Mouse (Mus musculus): ENCODE measurements at regions not wholly inside any gene's neighbourhood (a gene's known extent, or its start where the extent isn't known, plus 50 kb on each side); places are given as distances from the start of the nearest gene placed in this dataset.

- TF ChIP-seq POLR2A (IDR thresholded peaks at IDR 0.05; ENCODE audit: control insufficient read depth, extremely low read depth, insufficient read depth, low read length, poor library complexity) (no peak), CTCF (IDR thresholded peaks at IDR 0.05; ENCODE audit: borderline replicate concordance, control insufficient read depth, extremely low read depth, insufficient read depth, low read length, poor library complexity) (no peak)
- no peak overlapping the region for H3K27ac ChIP-seq (ENCODE audit: control insufficient read depth, insufficient read depth, low read length)
Observed at GRCm38 (mm10) chr8:115554185-115554584, 153.4 kb downstream of the Maf start.

GRCm38 (mm10) chr8:115551262-115551661, 156.3 kb downstream of the Maf start:
- TF ChIP-seq POLR2A (IDR thresholded peaks at IDR 0.05; ENCODE audit: control insufficient read depth, extremely low read depth, insufficient read depth, low read length, poor library complexity) (no peak), CTCF (IDR thresholded peaks at IDR 0.05; ENCODE audit: borderline replicate concordance, control insufficient read depth, extremely low read depth, insufficient read depth, low read length, poor library complexity) (no peak)
- Histone ChIP-seq H3K36me3 (ENCODE audit: control insufficient read depth, insufficient read depth, low read length) (no peaks in the 10 kb centered on the region), H3K4me3 (ENCODE audit: control insufficient read depth, insufficient read depth, low read length) (no peak overlapping the region), H3K27me3 (ENCODE audit: control insufficient read depth, insufficient read depth, low read length) (no peaks in the 10 kb centered on the region), H3K4me1 (replicated peaks; ENCODE audit: control insufficient read depth, insufficient read depth, low read length) (0 out of 2 replicates have a peak, but pooled peaks cover 5% of the 10 kb centered on the region), H3K27ac (ENCODE audit: control insufficient read depth, insufficient read depth, low read length) (no peak overlapping the region)
- DNase-seq: no peak
- WGBS: 95% methylated on average over 5 of the region's 5 CpGs

More at GRCm38 (mm10) chr8:115554185-115554584, 153.4 kb downstream of the Maf start:
- WGBS: 96% methylated on average over 5 of the region's 5 CpGs
- Histone ChIP-seq H3K4me1 (replicated peaks; ENCODE audit: control insufficient read depth, insufficient read depth, low read length) (0 out of 2 replicates have a peak, but pooled peaks cover 5% of the 10 kb centered on the region), H3K27me3 (ENCODE audit: control insufficient read depth, insufficient read depth, low read length) (no peaks in the 10 kb centered on the region), H3K4me3 (ENCODE audit: control insufficient read depth, insufficient read depth, low read length) (no peak overlapping the region), H3K36me3 (ENCODE audit: control insufficient read depth, insufficient read depth, low read length) (no peaks in the 10 kb centered on the region)
- DNase-seq: no peak

- 100% methylated on average over 1 of the region's 1 CpGs for WGBS
- no peak for DNase-seq
- TF ChIP-seq CTCF (IDR thresholded peaks at IDR 0.05; ENCODE audit: borderline replicate concordance, control insufficient read depth, extremely low read depth, insufficient read depth, low read length, poor library complexity) (no peak), POLR2A (IDR thresholded peaks at IDR 0.05; ENCODE audit: control insufficient read depth, extremely low read depth, insufficient read depth, low read length, poor library complexity) (no peak)
Observed at GRCm38 (mm10) chr8:115549112-115549511, 158.5 kb downstream of the Maf start.

GRCm38 (mm10) chr8:115544067-115544466, 163.5 kb downstream of the Maf start:
- DNase-seq: no peak
- no peaks in the 10 kb centered on the region for H3K36me3 ChIP-seq (ENCODE audit: control insufficient read depth, insufficient read depth, low read length)
- H3K27ac ChIP-seq (ENCODE audit: control insufficient read depth, insufficient read depth, low read length): no peak overlapping the region
- TF ChIP-seq CTCF (IDR thresholded peaks at IDR 0.05; ENCODE audit: borderline replicate concordance, control insufficient read depth, extremely low read depth, insufficient read depth, low read length, poor library complexity) (no peak), POLR2A (IDR thresholded peaks at IDR 0.05; ENCODE audit: control insufficient read depth, extremely low read depth, insufficient read depth, low read length, poor library complexity) (no peak)
- no peak overlapping the region for H3K4me3 ChIP-seq (ENCODE audit: control insufficient read depth, insufficient read depth, low read length)
- WGBS: 95% methylated on average over 6 of the region's 6 CpGs
- H3K27me3 ChIP-seq (ENCODE audit: control insufficient read depth, insufficient read depth, low read length): no peaks in the 10 kb centered on the region
- H3K4me1 ChIP-seq (replicated peaks; ENCODE audit: control insufficient read depth, insufficient read depth, low read length): no peaks in the 10 kb centered on the region

More at GRCm38 (mm10) chr8:115549112-115549511, 158.5 kb downstream of the Maf start:
- Histone ChIP-seq H3K27me3 (ENCODE audit: control insufficient read depth, insufficient read depth, low read length) (no peaks in the 10 kb centered on the region), H3K4me3 (ENCODE audit: control insufficient read depth, insufficient read depth, low read length) (no peak overlapping the region), H3K4me1 (replicated peaks; ENCODE audit: control insufficient read depth, insufficient read depth, low read length) (no peaks in the 10 kb centered on the region), H3K27ac (ENCODE audit: control insufficient read depth, insufficient read depth, low read length) (no peak overlapping the region), H3K36me3 (ENCODE audit: control insufficient read depth, insufficient read depth, low read length) (no peaks in the 10 kb centered on the region)

- no peaks in the 10 kb centered on the region for H3K4me1 ChIP-seq (replicated peaks; ENCODE audit: control insufficient read depth, insufficient read depth, low read length)
- 92% methylated on average over 3 of the region's 3 CpGs for WGBS
- H3K27me3 ChIP-seq (ENCODE audit: control insufficient read depth, insufficient read depth, low read length): no peaks in the 10 kb centered on the region
- H3K27ac ChIP-seq (ENCODE audit: control insufficient read depth, insufficient read depth, low read length): no peak overlapping the region
- no peak for DNase-seq
- H3K4me3 ChIP-seq (ENCODE audit: control insufficient read depth, insufficient read depth, low read length): no peak overlapping the region
- H3K36me3 ChIP-seq (ENCODE audit: control insufficient read depth, insufficient read depth, low read length): no peaks in the 10 kb centered on the region
- TF ChIP-seq POLR2A (IDR thresholded peaks at IDR 0.05; ENCODE audit: control insufficient read depth, extremely low read depth, insufficient read depth, low read length, poor library complexity) (no peak), CTCF (IDR thresholded peaks at IDR 0.05; ENCODE audit: borderline replicate concordance, control insufficient read depth, extremely low read depth, insufficient read depth, low read length, poor library complexity) (no peak)
Observed at GRCm38 (mm10) chr8:115542935-115543334, 164.7 kb downstream of the Maf start.

GRCm38 (mm10) chr8:115539600-115539999, 168.0 kb downstream of the Maf start:
- Histone ChIP-seq H3K36me3 (ENCODE audit: control insufficient read depth, insufficient read depth, low read length) (no peaks in the 10 kb centered on the region), H3K27ac (ENCODE audit: control insufficient read depth, insufficient read depth, low read length) (no peak overlapping the region), H3K4me1 (replicated peaks; ENCODE audit: control insufficient read depth, insufficient read depth, low read length) (no peaks in the 10 kb centered on the region), H3K4me3 (ENCODE audit: control insufficient read depth, insufficient read depth, low read length) (no peak overlapping the region), H3K27me3 (ENCODE audit: control insufficient read depth, insufficient read depth, low read length) (no peaks in the 10 kb centered on the region)
- WGBS: 83% methylated on average over 9 of the region's 9 CpGs
- TF ChIP-seq POLR2A (IDR thresholded peaks at IDR 0.05; ENCODE audit: control insufficient read depth, extremely low read depth, insufficient read depth, low read length, poor library complexity) (no peak), CTCF (IDR thresholded peaks at IDR 0.05; ENCODE audit: borderline replicate concordance, control insufficient read depth, extremely low read depth, insufficient read depth, low read length, poor library complexity) (no peak)
- no peak for DNase-seq

GRCm38 (mm10) chr8:115538236-115538635, 169.4 kb downstream of the Maf start:
- no peak for DNase-seq
- WGBS: 94% methylated on average over 4 of the region's 4 CpGs
- no peak overlapping the region for H3K27ac ChIP-seq (ENCODE audit: control insufficient read depth, insufficient read depth, low read length)

More at GRCm38 (mm10) chr8:115538236-115538635, 169.4 kb downstream of the Maf start:
- no peak overlapping the region for H3K4me3 ChIP-seq (ENCODE audit: control insufficient read depth, insufficient read depth, low read length)
- H3K27me3 ChIP-seq (ENCODE audit: control insufficient read depth, insufficient read depth, low read length): no peaks in the 10 kb centered on the region
- no peaks in the 10 kb centered on the region for H3K36me3 ChIP-seq (ENCODE audit: control insufficient read depth, insufficient read depth, low read length)
- no peaks in the 10 kb centered on the region for H3K4me1 ChIP-seq (replicated peaks; ENCODE audit: control insufficient read depth, insufficient read depth, low read length)
- no peak for TF ChIP-seq POLR2A (IDR thresholded peaks at IDR 0.05; ENCODE audit: control insufficient read depth, extremely low read depth, insufficient read depth, low read length, poor library complexity)
- no peak for TF ChIP-seq CTCF (IDR thresholded peaks at IDR 0.05; ENCODE audit: borderline replicate concordance, control insufficient read depth, extremely low read depth, insufficient read depth, low read length, poor library complexity)
